Mouse (Mus musculus) brain, embryonic 14.5 days (tissue): ENCODE data around the gene Vmn2r28.

Source experiments
- CTCF ChIP-seq: fragments of 200-500 bp; IDR thresholded peaks from 2 replicates; pipeline ENCODE4 v1.5.1; 2012; ENCODE audit warnings: inconsistent platforms, mild to moderate bottlenecking, moderate library complexity, borderline replicate concordance; ENCODE audit not compliant: insufficient read depth, insufficient read length; ENCODE audit errors: extremely low read depth
- POLR2A ChIP-seq: fragments of 200-500 bp; IDR thresholded peaks from 2 replicates; pipeline ENCODE4 v1.6.1; 2012; ENCODE audit warnings: mild to moderate bottlenecking, inconsistent platforms, borderline replicate concordance; ENCODE audit not compliant: poor library complexity, insufficient read depth, insufficient read length, severe bottlenecking; ENCODE audit errors: extremely low read depth

DNA sequence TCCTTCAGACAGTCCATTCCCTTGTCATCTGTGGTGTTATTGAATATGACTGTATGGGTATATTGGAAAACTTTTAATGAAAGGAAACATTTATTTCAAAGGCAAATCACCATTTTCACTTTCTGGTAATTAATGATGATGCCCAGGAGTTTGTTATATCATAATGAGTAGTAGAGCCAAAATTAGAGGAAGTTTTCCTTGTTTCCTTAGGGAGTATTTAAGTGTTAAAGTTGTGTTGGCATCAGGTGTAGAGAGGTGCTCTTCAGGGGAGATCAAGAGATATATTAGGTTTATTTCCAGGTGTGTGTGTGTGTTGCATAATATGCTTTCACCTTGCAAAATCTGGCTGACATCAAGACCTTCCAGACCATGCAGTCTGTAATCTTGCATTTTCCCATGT is 37.1 kb downstream of the Vmn2r28 start, which contains the start of gene Vmn1r59:
- TF ChIP-seq CTCF (no peak), POLR2A (no peak)
